Mouse (Mus musculus): Measurements from ENCODE around the gene Hibch.
"Not testable (repeated sequence)": the region's sequence is repeated elsewhere in the genome, so short reads cannot be mapped to it uniquely, and the experiment has no call there.

Gene Hibch

DNA sequence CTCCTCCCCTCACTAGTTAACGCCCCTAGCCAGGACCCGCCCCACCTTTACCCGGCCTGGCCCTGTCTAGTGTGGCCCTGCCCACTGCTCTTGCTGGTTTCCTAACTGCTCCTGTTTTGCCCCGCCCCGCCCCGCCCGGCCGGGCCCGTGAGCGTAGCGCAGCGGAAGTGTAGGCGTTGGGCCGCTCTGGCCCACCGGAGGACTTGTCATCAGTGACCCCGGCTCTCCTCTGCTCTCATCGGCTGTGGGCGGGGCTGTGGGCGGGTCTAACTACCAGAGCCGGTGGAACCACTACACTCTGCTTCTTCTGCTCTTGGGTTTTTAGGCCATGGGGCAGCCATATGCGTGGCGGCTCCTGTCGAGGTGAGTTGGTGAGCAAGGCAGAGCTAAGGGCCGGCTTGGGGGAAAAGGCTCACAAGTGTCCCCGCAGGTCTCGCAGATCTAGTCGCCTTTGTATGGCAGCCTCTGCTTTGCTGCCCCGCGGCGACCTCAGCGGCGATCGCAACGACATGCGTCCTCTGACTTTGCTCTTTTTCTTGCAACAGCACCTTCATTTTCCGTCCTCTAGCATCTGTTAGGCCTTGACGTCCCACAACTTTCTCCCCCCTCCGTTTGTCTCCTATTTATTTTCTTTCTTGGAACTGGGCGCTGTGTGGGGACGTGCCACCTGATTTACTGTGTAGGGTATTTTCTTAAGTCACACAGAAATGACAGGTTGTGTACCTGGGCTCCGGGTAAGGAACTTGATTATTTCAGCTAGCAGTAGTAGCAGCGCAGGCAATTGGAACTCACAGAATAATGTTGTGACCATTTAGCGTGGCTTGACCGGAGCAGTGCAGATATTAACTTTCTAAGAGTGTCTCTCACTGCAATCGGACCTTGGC is at the start of gene Hibch:
Gene Hibch, plus strand, starts transcription at position 148 of the 884 bp plus-strand sequence.
- DNase-seq (ENCODE audit: extremely low read depth, low read depth, low spot score) = peak; percentile 64

DNA sequence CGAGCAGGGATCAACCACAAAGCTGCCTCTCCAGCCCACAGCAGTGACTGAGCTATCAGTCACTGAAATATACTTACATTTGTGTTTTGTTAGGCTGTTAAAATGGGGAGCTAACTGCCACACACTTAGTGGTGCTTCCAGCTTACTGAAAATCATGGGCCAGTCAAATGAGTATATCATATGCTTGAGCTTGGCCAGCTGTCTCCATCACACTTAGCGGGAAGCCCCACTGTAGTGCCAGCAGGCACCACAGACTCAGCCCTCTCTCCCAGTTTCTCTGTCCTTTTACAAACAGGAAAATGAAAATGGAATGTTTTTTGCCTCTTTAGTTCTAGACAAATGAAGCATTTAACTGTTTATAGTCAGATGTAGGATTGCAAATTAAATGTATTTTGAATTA is 48.8 kb upstream of the Hibch start:
- DNase-seq (ENCODE audit: extremely low read depth, low read depth, low spot score) = no peak

GRCm38 (mm10) chr1:52799056-52799726 is 45.5 kb upstream of the Hibch start:
- DNase-seq (ENCODE audit: extremely low read depth, low read depth, low spot score) = no peak

GRCm38 (mm10) chr1:52799772-52800171 is 45.0 kb upstream of the Hibch start:
- no peak for DNase-seq (ENCODE audit: extremely low read depth, low read depth, low spot score)

DNA sequence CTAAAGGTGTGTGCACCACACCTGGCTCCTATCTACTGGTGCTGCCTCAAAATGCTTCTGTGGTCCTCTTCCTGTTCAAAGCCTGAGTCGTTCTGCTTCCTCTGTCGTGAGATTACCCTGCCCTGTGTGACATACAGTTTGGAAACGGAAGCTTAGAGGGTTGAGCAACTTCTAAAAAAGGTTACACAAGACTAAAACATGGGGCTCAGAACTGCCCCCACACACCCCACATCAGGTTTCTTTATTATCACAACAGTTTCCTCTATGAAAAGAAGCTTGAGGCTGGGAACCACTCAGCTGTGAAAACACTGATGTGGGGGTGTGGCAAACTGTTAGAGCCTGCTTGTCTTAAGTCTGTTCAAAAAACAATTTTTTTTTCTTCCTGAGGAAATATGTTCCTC is 44.4 kb upstream of the Hibch start:
- no peak for DNase-seq (ENCODE audit: extremely low read depth, low read depth, low spot score)

GRCm38 (mm10) chr1:52801651-52802050 is 43.1 kb upstream of the Hibch start:
- DNase-seq (ENCODE audit: extremely low read depth, low read depth, low spot score) = no peak

GRCm38 (mm10) chr1:52802406-52802975 is 42.2 kb upstream of the Hibch start:
- DNase-seq (ENCODE audit: extremely low read depth, low read depth, low spot score) = no peak

DNA sequence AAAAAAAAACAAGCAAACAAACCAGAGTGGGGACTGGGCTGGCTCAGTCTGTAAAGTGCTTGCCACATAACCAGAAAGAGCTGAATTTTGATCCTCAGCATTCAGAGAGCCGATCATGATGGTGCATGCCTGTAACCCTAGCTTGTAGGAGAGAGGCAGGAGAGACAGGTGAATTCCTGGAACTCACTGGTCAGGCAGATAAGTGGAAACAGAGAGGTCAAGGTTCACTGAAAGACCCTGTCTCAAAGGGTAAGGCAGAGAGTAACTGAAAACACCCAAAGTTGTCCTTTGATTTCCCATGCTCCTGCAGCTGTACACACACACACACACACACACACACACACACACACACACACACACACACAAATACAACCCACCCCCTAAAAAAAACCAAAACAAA is 39.7 kb upstream of the Hibch start:
- no peak for DNase-seq (ENCODE audit: extremely low read depth, low read depth, low spot score)

- DNase-seq (ENCODE audit: extremely low read depth, low read depth, low spot score) = no peak
Measured at GRCm38 (mm10) chr1:52808456-52808855, 36.3 kb upstream of the Hibch start.

- no peak for DNase-seq (ENCODE audit: extremely low read depth, low read depth, low spot score)
Measured at GRCm38 (mm10) chr1:52816232-52816891, 28.4 kb upstream of the Hibch start.

- DNase-seq (ENCODE audit: extremely low read depth, low read depth, low spot score) = no peak
Measured at GRCm38 (mm10) chr1:52816910-52817812, 27.6 kb upstream of the Hibch start, which contains the start of gene Inpp1. Inpp1 (minus strand) TSS chr1:52817688.

- DNase-seq (ENCODE audit: extremely low read depth, low read depth, low spot score) = no peak
Measured at GRCm38 (mm10) chr1:52817813-52818147, 26.9 kb upstream of the Hibch start.

GRCm38 (mm10) chr1:52839099-52839498 is 5.6 kb upstream of the Hibch start:
- DNase-seq (ENCODE audit: extremely low read depth, low read depth, low spot score) = no peak

GRCm38 (mm10) chr1:52844354-52844753 is 375 bp upstream of the Hibch start:
- no peak for DNase-seq (ENCODE audit: extremely low read depth, low read depth, low spot score)

DNA sequence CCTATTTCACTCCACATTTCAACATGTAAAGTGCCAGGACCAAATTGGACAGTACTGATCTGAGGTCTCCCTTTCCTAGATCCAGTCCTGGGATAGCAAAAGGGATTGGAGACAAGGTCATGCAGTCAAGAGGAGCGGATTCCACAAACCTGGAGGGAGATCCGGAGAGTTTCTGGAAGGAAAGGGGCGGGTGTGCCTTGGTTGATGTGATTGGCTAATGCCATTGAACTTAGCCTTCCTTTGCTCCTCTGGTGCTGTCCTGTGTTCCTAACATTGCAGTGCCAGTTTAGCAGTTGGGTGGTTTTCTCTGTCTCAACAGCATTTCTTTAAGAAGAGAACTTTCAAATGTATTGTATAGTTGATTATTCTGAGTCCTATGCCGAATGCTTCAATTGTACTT is 1.8 kb downstream of the Hibch start:
- DNase-seq (ENCODE audit: extremely low read depth, low read depth, low spot score) = no peak

GRCm38 (mm10) chr1:52849422-52849821 is 4.7 kb downstream of the Hibch start:
- DNase-seq (ENCODE audit: extremely low read depth, low read depth, low spot score) = no peak

DNA sequence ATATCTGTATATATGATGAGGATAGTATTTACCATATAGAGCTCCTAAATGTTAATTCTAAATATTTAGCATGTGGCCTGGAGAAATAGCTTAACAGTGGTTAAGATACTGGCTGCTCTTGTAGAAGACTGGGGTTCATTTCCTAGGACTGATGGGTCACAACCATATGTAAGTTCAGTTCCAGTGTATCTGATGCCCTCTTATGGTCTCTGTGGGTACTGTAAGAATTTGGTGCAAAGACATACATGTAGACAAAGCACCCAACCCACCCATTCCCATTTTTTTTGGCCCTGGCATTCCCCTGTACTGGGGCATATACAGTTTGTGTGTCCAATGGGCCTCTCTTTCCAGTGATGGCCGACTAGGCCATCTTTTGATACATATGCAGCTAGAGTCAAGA is 9.3 kb downstream of the Hibch start:
- DNase-seq (ENCODE audit: extremely low read depth, low read depth, low spot score) = not testable (repeated sequence)

DNA sequence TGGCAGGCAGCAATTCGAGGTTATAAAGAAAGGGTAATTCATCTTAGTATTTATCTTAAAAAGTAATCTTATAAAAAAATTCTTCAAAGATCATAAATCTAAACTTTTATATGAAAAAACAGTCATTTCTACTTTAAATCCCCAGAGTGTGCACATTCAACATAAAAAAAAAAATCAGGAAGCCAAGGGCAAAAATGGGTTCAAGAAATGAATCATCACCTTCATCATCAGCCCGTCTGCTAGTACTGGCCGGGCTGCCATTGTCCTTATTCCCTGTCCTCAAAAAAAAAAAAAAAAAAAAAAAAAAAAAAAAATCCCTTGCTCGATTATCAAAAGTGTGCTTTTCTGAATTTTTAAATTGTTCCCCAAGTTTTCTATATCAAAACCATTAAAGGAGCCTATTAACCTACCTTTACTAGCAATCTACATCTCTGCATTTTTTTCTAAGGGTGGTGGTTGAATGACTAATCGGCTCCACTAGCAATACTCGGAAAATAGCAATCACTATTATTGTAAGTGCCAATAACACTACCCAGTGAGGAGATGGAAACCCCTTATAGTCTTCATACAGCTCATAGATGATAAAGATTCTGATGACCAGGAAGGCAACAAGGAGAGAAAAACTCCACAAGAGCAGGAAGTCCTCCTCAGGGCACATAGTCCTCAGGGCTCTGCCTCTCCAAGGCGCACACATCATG is 11.3 kb downstream of the Hibch start:
- DNase-seq (ENCODE audit: extremely low read depth, low read depth, low spot score) = no peak

- no peak for DNase-seq (ENCODE audit: extremely low read depth, low read depth, low spot score)
Measured at GRCm38 (mm10) chr1:52864220-52864619, 19.5 kb downstream of the Hibch start.

- DNase-seq (ENCODE audit: extremely low read depth, low read depth, low spot score) = no peak
Measured at GRCm38 (mm10) chr1:52866007-52866406, 21.3 kb downstream of the Hibch start.

Data from fat pad, adult 2 months (tissue).